Mouse (Mus musculus): ENCODE data around the gene Sptlc3.

DNA sequence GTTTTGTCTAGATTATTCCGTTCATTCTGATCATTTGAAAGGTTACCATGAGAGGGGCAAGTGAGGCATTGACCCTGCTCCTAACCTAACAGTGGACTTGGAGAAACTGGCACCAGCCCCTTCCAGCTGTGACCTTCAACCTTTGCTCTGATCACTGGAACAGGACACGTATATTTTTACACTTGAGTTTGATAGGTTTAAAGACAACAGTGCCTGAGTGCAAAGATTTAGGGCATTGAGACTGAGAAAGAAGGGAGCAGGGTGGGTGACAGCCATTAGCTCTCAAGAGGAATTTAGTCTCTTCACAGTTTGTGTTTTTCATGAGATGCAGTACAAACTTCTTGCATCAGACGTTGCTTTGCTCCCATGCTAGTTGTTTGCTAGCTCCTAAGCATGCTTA, 114.5 kb downstream of the Sptlc3 start:
- no peak for TF ChIP-seq CTCF (IDR thresholded peaks at IDR 0.05)
- no peak for TF ChIP-seq EP300 (IDR thresholded peaks at IDR 0.05)

All from lung, postnatal 0 days (tissue).